Mouse (Mus musculus) brain, embryonic 18.5 days (tissue): ENCODE measurements at regions not wholly inside any gene's neighbourhood (a gene's known extent, or its start where the extent isn't known, plus 50 kb on each side); places are given as distances from the start of the nearest gene placed in this dataset.

Source experiments
- DNase-seq: peaks from one replicate; pipeline ENCODE4 v3.0.0-alpha.2; 2012; ENCODE audit warnings: low read depth, low spot score

- no peak for DNase-seq
Measured at GRCm38 (mm10) chr13:35212276-35212675, 185.4 kb upstream of the Eci2 start.

GRCm38 (mm10) chr13:35214219-35214618 lies 187.3 kb upstream of the Eci2 start:
- DNase-seq, result no peak

GRCm38 (mm10) chr13:35226142-35226829 lies 199.4 kb upstream of the Eci2 start:
- no peak for DNase-seq

- no peak for DNase-seq
Measured at GRCm38 (mm10) chr13:35226944-35227343, 200.0 kb upstream of the Eci2 start.

GRCm38 (mm10) chr13:35229601-35230000 lies 202.7 kb upstream of the Eci2 start:
- no peak for DNase-seq

GRCm38 (mm10) chr13:35233636-35234035 lies 206.7 kb upstream of the Eci2 start:
- no peak for DNase-seq

- DNase-seq, result no peak
Measured at GRCm38 (mm10) chr13:35241443-35241842, 214.5 kb upstream of the Eci2 start.

- DNase-seq, result no peak
Measured at GRCm38 (mm10) chr13:35243946-35244345, 217.1 kb upstream of the Eci2 start.

- DNase-seq, result no peak
Measured at GRCm38 (mm10) chr13:35257386-35257785, 230.5 kb upstream of the Eci2 start.

GRCm38 (mm10) chr13:35258720-35259119 lies 231.8 kb upstream of the Eci2 start:
- DNase-seq, result no peak

- no peak for DNase-seq
Measured at GRCm38 (mm10) chr13:35283959-35284358, 257.1 kb upstream of the Eci2 start.

- no peak for DNase-seq
Measured at GRCm38 (mm10) chr13:35302088-35302487, 275.2 kb upstream of the Eci2 start.

GRCm38 (mm10) chr13:35316772-35317171 lies 289.9 kb upstream of the Eci2 start:
- no peak for DNase-seq

- no peak for DNase-seq
Measured at GRCm38 (mm10) chr13:35326682-35327242, 299.9 kb upstream of the Eci2 start.

- DNase-seq, result no peak
Measured at GRCm38 (mm10) chr13:35328320-35328719, 301.4 kb upstream of the Eci2 start.

GRCm38 (mm10) chr13:35330926-35331325 lies 304.0 kb upstream of the Eci2 start:
- DNase-seq, result no peak

- DNase-seq, result no peak
Measured at GRCm38 (mm10) chr13:35345507-35346129, 314.0 kb upstream of the Cdyl start.

- no peak for DNase-seq
Measured at GRCm38 (mm10) chr13:35348283-35348682, 311.4 kb upstream of the Cdyl start.

GRCm38 (mm10) chr13:35359345-35359744 lies 300.3 kb upstream of the Cdyl start:
- no peak for DNase-seq

GRCm38 (mm10) chr13:35377487-35377886 lies 282.1 kb upstream of the Cdyl start:
- no peak for DNase-seq

GRCm38 (mm10) chr13:35379500-35379899 lies 280.1 kb upstream of the Cdyl start:
- no peak for DNase-seq

- DNase-seq, result no peak
Measured at GRCm38 (mm10) chr13:35380224-35381009, 279.2 kb upstream of the Cdyl start.
